Mouse (Mus musculus): ENCODE measurements around the gene Chn2. TPM values are rescaled to one million over a fixed set of nuclear protein-coding genes. Genes with fewer than 3 reads are reported as not detected.
A peak's percentile ranks its signal among the peaks of the same experiment; 100 is the strongest.

The Chn2 gene
- total RNA-seq, 2 experiments from 2014 or later = 10.7 to 11.1 TPM

DNA sequence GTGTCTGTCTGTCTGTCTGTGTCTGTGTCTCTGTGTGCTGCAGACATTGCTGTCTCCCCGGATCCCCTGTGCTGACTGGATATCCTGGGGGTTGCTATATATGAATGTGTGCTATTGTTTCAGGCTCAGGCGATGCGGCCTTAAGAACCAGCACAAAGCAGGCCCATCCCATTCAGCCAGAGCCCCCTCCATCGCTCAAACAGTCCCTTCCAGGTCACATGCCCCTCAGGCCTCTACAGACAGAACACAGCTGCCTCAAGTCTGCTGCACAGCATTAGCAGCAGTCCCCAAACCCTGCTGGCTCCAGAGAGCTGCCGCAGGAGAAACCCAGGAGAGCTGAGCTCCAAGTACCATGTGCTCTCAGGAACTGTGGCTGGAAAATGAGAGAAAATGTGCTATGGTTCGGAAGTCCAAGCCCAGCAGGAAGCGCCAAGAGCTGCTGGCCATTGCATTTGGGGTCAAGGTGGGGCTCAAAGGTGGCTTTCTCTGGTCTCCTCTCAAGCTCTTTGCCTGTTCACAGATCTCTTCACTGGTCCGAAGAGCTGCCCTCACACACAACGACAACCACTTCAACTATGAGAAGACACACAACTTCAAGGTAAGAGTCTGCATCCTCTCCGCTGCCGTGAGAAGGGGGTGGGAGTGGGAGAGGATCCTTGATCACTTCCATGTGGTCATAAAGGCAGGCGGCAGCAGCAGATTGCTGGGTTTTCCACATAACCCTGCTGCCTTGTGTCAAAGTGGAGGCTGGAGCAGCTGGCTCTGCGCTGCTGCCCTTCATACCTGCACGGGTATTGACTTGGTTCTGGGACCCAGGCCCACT, 233.4 kb downstream of the Chn2 start:
- no peak for DNase-seq (ENCODE audit: low spot score in 2 of 2)

DNA sequence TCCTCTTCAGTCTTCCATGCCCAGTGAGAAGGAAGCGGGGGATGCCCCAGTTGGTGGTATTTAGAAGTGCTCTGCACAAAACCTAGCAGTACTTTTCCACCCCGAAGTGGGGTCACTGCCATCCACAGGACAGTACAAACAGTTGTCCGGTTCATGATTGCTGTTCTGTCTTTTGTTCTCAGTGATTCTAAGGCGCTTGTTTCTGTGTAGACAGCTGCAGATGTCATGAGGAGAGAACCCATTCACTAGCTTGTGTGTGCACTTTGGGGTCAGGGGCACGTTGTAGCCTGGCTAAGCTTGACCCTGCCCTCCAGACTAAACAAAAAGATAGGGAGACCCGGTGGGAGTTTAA, 234.0 kb downstream of the Chn2 start:
- no peak for DNase-seq (ENCODE audit: low spot score in 2 of 2)

DNA sequence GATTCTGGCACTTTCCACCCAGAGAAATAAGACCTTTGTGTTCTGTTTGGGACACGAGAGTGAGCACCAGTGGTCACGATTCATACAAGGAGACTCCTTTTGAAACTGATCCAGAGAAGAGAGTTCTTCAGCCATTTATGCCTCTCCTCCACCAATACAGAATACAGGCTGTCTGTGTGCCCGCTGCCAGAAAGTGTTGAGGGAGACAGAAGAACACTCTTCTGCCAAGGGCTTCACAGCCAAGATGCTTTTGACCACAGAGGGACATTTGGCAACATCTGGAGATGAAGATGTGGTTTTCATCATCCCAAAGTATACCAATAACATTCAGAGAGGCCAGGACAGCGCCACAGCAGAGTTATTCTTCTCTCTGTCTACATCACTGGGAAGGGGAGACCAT, 237.9 kb downstream of the Chn2 start:
- DNase-seq (ENCODE audit: low spot score in 2 of 2) = no peak

DNA sequence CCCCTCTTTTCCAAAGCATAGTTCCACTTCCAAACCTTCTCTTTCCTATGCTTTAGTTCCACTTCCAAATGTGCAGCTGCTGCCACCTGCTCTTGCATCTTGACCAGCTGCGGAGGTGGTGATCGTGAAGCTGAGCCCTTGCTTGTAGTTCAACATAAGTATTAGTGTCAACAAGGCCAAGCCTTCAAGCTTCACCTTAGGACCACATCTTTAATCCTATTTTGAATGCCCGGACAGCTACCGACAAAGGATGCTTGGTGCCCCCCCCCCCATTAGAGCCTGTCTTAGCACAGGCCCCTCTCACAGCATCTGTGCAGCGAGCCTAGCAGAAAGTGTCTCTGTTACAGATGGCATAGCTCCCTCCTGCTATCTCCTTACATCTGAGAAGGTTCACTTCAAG, 238.5 kb downstream of the Chn2 start:
- no peak for DNase-seq (ENCODE audit: low spot score in 2 of 2)

DNA sequence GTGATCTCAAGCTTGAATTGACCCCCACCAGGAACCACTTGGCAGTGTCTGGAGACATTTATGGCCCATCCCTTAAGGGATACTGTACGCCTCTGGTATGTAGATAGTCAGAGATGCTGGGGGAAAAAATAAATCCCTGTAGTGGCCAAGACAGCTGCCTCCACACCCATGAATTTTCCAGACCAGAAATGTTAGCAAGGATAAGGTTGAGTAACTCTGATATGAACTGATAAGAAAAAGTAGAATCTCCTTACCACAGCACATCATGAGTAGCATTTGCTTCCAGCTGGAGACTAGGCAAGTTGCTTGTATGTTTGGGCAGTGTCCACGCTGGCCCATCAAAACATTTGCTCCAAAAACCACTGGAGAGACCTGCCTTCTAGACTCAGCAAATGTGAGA, 239.3 kb downstream of the Chn2 start:
- no peak for DNase-seq (ENCODE audit: low spot score in 2 of 2)

DNA sequence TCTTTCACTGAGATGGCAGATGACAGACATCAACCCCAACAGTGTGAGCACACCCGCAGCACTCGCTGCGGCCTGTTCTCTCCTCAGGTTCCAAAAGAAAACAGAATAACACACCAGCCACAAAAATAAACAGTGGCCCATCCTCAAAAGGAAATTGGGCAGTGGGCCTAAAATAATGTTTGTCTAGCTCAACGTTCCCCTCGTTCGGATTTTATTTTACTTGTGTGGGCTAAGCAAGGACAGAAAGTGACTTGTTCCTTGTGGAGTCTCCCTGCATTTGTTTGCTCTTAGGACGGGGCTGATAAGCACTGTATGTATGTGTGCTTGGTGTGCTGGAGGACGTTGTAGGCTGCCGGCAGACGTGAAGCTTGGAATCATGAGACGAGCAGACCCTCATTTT, 240.0 kb downstream of the Chn2 start:
- DNase-seq (ENCODE audit: low spot score in 2 of 2) = no peak

DNA sequence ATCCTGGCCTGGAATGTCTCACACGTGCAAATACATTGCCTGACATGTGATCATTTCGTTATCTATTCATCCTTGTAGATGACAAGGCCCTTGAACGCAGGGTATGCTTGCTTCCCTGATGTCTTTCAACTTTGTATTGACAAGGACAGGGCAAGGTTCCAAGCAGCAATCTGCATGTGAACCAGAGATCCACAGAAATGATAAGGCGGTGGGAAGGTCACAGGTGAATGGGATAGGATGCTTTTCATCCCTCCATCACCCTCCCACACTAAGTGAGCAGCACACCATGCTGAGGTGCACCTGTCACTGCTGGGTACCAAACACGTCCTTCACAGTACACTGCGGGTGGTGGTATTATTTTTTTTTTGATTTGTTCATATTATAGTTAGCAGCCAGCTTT, 240.9 kb downstream of the Chn2 start:
- DNase-seq (ENCODE audit: low spot score in 2 of 2) = no peak

DNA sequence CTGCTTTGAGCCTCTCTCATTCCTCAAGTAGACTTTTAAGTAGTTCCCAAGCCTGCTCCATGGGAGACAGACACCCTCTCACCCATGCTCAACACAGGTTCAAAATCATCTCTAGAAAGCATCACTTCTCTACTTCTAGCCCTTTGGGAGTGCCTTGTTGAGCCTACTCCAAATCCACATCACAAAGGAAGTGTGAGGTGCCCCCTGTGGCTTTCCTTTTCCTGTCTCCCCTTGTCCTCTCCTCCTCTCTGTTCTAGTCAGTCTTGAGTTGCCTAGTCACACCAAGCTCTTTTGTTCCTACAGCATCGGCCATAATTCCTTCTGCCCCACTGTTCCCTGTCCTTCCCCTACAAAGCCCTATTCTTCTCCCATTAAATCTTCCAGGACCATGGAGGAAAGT, 243.9 kb downstream of the Chn2 start:
- DNase-seq (ENCODE audit: low spot score in 2 of 2) = no peak

DNA sequence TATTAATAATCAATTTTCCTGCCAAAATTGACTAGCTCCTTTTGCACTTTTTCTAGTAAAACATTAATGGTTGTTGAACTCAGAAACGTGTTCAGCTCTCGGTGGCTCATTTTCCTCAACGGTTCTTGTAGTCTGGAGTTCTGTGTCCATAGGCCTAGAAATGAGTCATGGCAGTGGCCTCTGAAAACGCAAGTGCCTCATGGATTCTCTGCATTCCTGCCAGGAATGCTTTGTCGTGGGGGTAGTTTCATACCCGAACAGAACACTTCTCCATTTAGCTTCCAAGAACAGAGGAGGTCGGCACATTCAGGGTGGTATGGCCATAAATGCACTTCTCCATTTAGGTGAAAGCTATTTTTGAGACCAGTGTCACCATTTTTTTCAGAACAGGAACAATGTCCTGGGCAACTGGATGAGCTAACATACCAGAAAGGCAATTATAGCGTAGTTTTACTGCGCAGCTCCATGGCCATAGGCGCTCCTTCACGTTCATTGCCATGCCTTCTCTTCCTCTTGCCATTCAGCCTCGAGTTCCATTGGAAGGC, 244.9 kb downstream of the Chn2 start:
- DNase-seq (ENCODE audit: low spot score in 2 of 2) = no peak

DNA sequence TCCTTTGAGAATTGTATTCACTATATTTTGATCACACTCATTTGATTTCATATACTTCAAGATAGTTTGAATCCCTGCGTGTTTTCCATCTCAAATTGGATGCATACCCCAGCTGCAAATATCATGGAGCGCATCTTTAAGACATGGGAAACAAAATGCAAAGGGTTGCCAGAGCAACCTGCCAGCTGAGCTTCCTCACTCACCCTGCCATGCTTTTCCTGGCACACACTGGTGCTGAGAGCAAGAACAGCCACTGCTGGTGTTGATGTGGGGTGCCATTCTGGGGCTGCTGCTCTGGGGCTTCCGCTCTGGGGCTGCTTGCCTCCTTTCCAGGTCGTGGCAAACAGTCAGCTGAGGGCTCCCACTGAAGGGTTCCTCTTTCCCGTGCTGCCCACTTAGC, 247.5 kb downstream of the Chn2 start:
- DNase-seq (ENCODE audit: low spot score in 2 of 2) = no peak

DNA sequence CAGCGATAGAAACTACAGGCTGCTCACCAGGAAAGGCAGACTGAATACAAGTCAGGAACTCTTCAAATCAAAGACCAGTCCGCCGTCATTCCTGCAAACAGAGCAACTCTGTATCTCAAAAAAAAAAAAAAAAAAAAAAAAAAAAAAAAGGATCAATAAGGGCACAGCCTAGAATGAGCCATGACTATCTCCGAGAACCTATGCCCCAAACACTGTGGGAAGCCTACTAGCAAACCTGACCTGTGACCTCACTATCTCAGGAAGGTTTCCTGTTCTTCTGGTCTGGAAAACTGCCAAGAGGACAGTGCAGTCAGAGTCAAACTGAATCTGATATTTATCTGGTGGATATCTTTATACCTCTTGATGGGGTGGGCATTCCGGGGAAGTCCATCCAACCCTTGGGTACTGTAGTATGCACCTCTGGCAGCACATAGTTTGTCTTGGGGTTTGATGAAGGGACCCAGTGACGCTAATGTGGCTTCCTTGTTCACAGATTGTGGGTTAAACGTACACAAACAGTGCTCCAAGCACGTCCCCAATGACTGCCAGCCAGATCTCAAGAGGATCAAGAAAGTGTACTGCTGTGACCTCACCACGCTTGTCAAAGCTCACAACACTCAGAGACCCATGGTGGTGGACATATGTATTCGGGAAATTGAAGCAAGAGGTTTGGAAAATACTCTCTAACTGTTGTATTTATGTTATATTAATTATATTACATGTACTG, 250.6 kb downstream of the Chn2 start:
- DNase-seq (ENCODE audit: low spot score in 2 of 2) = no peak

DNA sequence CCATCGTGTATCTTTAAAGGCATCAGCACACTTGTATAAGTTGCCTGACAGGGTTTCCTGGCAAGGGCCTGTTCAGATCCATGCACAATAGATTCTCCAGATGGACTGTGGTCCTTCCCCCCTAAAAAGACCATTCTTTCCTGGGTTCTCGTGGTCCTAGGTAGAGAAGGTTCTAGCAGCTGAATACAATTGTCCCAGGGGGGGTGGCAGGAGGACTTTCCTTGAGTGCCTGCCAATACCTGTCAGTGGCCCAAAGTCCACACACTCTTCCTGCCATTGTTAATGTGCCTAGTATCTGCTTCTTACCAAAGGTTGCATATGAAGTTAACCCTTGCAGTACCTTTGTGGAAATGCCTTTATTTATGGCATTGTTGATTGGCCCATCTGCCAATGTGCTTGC, 257.9 kb downstream of the Chn2 start:
- DNase-seq (ENCODE audit: low spot score in 2 of 2) = no peak

DNA sequence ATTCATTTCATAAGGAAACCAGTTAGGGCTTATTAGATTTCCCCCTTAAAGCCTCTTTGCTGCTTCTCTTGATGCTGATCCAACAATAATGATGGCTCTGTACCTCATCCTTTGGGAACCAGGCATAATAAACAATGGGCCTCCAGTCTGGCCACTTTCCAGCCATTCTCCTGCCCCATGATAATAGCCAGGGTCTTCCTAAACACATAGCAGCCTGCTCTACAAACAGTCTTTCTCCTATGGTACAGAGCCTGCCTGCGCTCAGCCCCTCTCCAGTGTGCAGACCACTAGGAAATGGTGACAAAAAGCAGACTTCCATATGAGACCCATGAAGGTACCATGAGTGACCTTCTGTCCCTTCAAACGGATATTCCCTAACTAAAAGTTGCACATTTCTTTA, 260.1 kb downstream of the Chn2 start:
- DNase-seq (ENCODE audit: low spot score in 2 of 2) = no peak

DNA sequence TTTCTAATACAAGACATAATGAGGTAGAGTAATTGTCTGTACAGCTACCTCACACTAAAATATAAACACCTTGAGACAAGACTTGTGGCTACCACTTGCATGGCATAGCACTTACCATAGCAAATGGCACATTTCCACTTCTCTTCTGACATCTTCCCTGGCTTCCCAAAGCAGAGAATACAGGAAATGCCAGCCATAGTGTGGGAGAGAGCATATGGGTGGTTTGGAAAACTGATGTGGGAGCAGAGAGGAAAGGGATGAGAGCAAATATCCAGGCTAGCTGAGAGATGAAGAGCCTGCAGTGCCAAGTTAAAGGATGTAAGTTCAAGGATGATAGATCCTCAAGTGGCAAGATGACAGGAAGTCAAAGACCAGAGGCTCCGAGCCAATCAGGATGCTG, 266.4 kb downstream of the Chn2 start:
- DNase-seq (ENCODE audit: low spot score in 2 of 2) = no peak

DNA sequence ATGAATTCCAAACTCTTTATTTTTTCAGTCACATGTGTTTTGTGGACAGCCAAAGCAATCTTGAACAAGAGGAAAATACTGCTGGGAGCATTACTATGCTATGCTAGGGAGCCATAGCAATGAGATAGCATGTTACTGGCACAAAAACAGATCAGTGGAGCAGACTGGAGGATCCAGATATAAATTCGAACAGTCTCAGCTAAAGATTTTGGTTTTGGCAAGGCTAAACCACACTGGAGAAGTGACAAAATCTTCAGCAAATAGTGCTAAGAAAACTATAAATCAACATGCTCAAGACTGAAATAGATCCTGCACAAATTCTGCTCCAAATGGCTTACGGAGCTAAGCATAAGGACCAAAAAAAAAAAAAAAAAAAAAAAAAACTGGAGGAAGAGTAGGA, 273.7 kb downstream of the Chn2 start:
- no peak for DNase-seq (ENCODE audit: low spot score in 2 of 2)

DNA sequence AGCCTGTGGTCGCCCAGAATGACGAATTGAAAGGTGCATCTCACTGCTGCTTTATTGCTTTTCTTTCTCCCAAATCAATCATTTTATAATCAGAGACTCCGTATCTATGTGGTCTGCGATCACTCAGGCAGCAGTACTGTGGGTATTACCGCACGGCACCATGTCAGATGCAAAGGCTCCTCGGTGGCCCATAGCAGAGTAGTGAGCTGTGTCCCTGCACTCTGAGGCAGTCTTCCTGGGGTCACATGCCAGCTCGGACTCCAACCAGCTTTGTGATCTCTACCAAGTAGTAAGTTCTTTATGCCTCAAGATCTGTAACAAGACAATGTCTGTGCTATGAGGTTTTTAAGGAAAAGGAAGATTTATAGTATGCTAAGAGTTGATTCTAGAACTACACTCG, 279.3 kb downstream of the Chn2 start:
- no peak for DNase-seq (ENCODE audit: low spot score in 2 of 2)

DNA sequence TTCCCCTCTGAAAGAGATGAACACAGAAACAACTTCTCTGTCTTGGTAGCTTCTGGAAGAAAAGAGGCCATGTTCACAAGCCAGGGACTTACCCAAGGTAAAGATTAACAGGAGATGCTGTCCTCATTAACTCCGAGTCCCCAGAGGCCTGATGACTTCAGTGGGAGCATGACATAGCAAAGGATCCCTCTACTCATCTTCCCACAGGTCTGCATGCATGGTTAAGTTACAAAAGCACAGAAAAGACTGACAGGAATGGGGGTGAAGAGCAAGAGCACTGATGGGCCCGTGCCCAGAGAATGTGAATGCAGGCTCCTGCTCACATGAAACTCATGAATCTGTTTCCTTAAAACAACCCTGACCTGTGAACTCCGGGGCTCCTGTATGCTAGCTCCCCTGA, 279.8 kb downstream of the Chn2 start:
- no peak for DNase-seq (ENCODE audit: low spot score in 2 of 2)

DNA sequence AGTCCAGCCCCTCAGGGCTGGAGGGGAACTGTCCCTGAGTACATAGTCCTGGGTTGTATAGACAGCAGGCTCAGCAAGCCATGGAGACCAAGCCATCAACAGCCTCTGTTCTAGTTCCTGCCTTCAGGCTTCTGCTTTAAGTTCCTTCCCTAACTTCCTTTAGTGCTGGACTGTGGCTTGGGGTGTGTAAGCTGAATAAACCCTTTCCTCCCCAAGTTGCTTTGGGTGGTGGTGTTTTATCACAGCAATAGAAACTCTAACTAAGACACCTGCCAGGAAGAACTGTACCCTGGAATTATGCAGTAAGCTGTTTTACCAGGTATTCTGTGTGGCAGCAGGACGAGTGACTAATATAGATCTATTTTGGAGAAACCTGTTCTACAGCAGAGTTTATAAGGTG, 280.9 kb downstream of the Chn2 start:
- DNase-seq (ENCODE audit: low spot score in 2 of 2) = no peak

DNA sequence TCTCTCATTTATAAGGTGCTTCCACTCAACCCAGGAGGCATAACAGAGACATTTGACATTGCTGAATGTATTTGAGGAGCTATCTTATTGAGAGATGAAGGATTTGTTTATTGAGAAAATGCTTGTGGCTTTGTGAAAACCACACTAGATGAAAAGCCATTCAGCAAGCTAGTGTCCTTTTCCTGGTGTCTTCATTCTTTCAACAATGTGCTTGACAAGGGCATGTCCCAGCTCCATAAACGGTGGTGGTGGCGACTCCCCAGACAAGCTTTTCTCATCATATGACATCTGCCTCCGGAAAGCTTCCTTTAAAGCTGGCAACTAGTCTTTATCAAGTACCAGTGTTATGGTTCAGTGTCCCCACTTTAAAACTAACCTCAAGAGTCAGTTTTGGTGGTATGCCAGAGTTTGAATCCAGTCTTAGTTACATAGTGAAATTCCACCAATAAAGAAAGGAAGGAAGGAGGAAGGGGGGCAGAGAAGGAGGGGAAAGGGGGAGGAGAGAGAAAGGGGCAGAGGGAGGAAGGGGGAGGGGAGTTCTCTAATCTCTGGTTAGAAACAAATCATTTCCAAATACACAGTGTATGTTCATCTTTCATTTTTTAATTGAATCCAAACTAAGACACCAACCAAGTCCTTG, 286.0 kb downstream of the Chn2 start, which contains the start of gene Prr15:
Gene Prr15 (plus strand): TSS at position 590 of the 640 bp plus-strand sequence.
- DNase-seq (ENCODE audit: low spot score in 2 of 2) = no peak

DNA sequence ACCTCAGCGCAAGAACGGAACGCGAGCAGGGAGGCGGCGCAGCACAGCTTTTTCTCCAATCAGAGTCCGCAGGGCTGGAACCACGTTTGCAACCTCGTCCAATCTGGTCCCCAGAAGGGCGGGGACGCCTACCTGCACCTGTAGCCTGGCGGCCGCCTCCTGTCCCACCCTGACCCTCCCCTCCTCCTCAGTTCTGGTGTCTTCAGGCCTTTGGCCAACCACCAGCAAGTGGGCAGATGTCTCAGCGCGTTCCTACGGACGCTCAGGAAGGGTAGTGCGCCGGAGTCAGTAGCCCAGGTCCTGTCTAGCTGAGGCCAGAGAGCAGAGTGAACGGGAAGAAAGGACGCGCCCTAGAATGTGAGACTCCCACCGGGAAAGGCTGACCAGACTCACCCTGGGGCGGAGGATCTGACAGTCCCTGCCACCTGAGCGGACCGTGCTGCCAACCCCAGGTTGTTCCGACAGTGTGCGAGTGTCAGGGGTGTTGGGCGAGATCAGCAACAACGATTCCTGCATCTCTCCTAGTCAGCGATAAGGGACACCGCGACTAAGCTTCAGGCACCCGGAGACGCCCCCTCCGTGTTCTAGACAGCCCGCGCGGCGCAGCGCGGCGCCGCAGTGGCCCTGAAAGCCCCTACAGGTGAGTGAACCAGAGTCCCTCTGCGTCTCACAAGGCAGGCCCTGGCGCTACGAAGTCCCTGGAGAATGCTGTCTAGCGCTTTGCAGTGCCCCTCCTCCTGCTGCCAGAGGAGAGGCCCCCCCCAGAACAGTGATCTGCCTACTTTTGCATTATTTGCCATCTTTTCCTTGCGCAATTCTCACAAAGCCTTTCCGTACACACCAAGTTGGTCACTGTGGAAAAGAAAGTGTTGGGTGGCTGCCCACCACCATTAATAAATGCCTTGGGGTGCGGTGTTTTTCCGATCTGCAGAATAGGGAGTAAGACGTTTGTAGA, 287.6 kb downstream of the Chn2 start:
- peak; percentile 26 to 36 for DNase-seq (ENCODE audit: low spot score in 2 of 2)

DNA sequence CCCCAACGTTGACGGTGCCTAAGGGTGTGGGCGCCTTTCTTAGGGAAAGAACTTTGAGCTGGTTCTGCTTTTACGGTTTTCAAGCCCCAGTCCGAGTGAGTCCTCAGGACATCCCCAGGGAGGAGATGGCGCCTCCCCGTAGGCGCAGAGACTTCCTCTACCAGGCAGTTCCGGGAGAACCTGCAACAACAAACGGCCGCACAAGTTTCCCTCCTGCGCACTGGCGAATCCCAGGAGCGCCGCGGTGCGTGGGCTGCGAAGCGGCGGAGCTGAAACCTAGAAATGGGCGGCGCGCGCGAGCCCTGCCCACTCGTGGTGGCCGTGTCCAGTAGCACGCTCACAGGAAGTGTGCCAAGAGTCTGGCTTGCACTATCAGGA, 288.3 kb downstream of the Chn2 start:
- peak; percentile 39 to 40 for DNase-seq (ENCODE audit: low spot score in 2 of 2)
